Mouse (Mus musculus) spleen, postnatal 14 days (tissue): ENCODE data around the gene Slc23a3.

ENCODE experiments used
- DNase-seq, 2 experiments: peaks; one replicate each; pipeline ENCODE4 v3.0.0; 2021 to 2022; ENCODE audit warnings: low spot score in 2 of 2

Slc23a3 gene

DNA sequence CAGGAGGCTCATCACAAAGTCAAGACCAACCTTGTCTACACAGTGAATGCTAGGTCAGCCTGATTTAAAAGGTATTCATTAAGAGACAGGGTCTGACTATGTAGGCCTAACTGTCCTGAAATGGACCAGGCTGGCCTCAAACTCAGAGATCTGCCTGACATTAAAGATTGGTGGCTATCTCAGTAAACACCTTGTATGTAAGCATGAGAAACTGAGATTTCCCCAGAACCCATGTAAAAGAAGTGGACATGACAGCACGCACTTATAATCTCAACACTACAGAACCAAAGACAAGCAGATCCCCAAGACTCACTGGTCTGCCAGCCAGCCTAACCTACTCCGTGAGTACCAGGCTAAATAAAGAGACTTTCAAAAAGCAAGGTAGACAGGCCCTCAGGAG is 4.8 kb upstream of the Slc23a3 start:
- DNase-seq: no peak

DNA sequence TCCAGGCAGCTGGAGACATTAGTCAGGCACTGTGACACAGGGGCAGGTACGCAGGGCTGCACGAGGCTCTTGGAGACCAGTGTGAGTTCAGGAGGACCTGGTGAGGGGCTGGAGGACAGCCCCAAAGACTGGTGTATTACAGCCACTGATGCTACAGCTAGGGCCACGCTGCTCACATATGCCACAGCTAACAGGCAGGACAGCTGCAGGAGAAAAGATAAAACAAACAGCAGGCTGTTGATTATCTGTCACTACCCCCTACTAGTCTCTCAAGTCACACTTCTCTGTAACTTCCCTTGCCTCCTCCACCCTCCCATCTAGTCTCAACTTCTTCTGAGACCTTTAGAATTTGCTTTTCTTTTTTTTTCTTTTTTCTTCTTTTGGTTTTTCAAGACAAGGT is 3.0 kb upstream of the Slc23a3 start:
- DNase-seq: no peak

DNA sequence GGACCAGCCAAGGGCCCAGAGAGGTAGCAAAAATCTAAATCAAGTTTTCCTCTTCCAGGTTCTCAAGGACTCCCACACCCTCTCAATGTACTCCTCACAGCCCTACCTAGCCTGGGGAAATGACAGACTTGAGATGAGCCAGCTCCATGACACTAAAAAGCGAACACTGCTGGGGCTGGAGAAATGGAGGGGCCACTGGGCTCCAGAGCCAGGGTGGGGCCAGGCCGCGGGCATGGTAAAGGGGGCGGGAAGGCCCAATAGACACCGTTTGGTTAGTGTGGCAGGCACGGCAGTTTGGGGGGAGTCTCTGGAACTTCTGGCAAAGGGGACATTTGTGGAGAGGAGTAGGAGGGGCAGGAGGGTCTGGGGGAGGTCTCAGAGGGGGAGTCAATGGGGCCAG is 2.6 kb upstream of the Slc23a3 start:
- no peak for DNase-seq

DNA sequence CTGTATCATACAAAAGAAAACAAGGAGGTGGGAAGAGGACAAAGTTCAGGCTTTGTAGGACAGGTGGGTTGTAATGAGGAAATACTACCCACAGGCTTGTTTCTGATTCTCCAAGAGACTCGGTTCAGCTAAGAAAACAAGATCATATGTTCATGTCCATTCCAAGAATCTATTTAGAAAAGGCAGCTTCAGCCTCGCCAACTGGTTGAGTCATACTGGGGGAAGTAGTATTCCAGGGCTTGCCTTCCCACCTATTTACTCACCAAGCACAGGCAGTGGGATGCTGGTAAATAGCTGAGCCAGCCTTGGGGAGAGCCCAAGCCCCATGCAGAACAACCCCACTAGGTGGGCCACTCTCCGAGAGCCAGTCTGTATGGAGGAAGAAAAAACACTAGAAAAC is 5.0 kb downstream of the Slc23a3 start:
- no peak for DNase-seq

DNA sequence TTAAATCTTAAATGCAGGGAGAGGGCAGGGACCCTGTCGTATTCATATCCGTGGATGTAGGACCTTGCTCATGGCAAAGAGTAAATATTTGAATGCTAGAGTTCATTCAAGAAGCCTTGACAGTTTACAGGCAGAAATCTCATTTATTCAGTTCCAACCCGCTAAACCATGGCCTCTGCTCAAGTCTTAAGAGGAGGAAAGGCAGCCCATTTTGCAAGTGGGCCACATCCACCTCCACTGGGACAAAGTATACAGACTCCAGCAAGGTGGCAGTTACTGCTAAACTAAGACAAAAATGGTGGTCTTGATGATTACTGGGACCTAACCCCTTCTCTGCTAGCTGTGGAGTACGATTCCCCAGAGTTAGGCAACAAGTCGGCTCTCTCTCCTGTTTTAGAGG is 8.3 kb downstream of the Slc23a3 start:
- no peak for DNase-seq

DNA sequence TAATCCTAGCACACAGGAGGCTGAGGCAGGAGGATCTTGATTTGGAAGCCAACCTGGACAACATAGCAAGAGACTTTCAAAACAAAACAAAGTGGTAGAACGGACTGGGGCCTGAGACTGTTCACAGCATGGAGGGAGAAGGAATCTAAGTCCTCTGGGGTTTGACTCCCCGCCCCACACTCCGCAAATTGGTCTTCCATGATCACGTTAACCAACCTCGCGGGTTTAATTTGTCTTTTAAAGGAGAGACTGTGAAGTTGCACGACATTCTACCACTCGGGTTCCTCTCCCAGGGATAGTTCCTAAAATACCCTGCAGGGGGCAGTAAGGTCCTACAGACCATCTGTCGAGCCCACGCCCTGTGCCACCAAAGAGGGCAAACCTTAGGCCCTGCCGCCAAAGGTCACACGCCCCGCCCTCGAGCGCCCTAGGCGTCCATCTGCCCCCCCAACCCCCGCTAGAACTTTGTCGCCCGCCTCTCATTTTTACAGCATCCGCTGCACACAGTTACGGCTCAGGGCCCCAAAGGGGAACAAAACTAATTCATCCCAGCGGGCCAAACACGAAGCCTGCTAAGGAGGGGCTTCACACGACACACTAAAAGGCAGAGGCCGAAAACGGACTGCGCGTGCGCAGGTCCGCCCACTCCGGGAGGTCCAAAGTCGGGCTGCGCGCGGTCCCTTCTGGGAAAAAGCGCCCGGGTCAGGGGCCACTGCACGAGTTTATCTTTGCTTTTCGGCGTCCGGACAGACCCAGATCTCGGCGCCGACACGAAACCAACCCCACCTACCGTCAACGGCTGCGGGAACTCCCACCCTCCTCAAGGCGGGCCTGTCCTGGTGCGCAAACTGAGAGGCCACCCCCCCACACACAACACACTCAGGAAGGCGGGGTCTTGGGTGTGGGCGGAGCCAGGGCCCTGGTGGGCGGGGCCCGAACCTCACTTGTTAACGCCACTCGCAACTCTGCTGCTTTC is 9.1 kb downstream of the Slc23a3 start, which contains the start of gene Nhej1:
Gene Nhej1, minus strand, starts transcription at position 855 of the 976 bp plus-strand sequence.
- DNase-seq: peak; percentile 94

DNA sequence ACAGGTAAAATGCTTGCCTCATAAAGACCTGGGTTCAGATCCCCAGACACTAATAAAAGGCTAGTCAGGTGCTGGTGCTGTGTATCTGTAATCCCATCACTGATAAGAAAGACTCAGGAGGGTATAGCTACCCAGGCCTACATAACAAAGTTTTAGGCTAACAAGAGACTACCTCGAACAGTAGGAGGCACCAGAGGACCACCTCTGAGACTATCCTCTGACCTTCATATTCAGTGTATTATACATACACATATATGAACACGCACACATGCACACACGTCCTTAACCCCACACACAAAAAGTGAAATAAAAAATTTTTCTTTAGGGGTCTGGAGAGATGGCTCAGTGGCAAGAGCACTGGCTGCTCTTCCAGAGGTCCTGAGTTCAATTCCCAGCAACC is 11.5 kb downstream of the Slc23a3 start:
- DNase-seq: no peak
